Mouse (Mus musculus): ENCODE data around the gene Hmgb3. TPM values are rescaled to one million over a fixed set of nuclear protein-coding genes. Genes with fewer than 3 reads are reported as not detected.
A peak's percentile ranks its signal among the peaks of the same experiment; 100 is the strongest.
"Not testable (repeated sequence)": the region's sequence is repeated elsewhere in the genome, so short reads cannot be mapped to it uniquely, and the experiment has no call there.

Hmgb3 gene
- 570 and 611 TPM in 2 replicates for polyA plus RNA-seq (2014; fragmentation: Nextera tagmentation; extraction: Ambion mirVana)

DNA sequence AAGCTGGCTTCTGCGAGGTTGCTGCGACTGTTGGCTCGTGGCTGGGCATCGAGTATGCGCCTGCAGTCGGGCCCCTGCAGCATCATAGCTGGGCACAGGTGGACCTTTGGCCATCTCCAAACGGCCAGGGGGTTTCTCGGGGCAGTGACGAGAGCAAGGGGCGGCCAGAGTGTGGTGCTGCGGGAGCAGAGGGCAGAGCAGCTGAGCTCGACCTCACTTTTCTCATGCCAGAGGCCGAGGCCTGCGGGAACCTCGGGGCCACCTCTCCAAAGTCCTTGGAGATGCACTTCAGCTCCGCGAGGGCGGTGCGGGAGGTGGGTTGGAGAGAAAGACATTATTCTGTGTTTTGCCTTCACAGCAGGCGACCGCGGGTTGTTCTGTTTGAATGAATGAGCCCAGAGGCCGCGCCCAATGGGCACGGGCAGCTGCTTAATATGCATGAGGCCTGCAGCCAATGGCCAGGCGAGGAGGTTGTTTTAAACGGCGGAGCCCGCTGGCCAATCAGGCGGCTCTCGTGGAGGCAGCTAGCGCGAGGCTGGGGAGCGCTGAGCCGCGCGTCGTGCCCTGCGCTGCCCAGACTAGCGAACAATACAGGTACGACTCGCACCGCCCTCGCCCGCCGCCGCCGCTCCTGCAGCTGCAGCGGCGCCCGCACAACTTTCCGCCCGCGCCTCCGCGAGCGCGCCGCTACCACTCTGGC is at the start of gene Hmgb3:
Hmgb3 (plus strand) TSS at position 504 of the 700 bp plus-strand sequence.
- Histone ChIP-seq H3K9ac (replicated peaks; ENCODE audit: low read length) (peak within 1 kb of the TSS; percentile 95), H3K9me3 (replicated peaks; ENCODE audit: control insufficient read depth, low read length) (no peaks in the 10 kb centered on the region), H3K4me1 (ENCODE audit: control insufficient read depth, insufficient read depth, low read length) (no peaks in the 10 kb centered on the region), H3K36me3 (replicated peaks; ENCODE audit: control insufficient read depth, insufficient read depth, low read depth, low read length) (no peaks in the 10 kb centered on the region), H3K27me3 (ENCODE audit: control insufficient read depth, insufficient read depth, low read length) (no peaks in the 10 kb centered on the region), H3K4me3 (ENCODE audit: low read depth, low read length) (peak within 1 kb of the TSS; percentile 71), H3K4me2 (ENCODE audit: low read depth, low read length) (peak within 1 kb of the TSS; percentile 42), H3K27ac (replicated peaks; ENCODE audit: low read depth, low read length) (peak within 1 kb of the TSS; percentile 97)
- whole genome bisulfite sequencing = 15% methylated on average over 34 of the region's 59 CpGs
- ATAC-seq (replicated peaks; ENCODE audit: insufficient number of reproducible peaks, low FRiP score, low TSS enrichment, low read depth) = peak; percentile 98
- DNase-seq (ENCODE audit: low spot score) = peak; percentile 90

DNA sequence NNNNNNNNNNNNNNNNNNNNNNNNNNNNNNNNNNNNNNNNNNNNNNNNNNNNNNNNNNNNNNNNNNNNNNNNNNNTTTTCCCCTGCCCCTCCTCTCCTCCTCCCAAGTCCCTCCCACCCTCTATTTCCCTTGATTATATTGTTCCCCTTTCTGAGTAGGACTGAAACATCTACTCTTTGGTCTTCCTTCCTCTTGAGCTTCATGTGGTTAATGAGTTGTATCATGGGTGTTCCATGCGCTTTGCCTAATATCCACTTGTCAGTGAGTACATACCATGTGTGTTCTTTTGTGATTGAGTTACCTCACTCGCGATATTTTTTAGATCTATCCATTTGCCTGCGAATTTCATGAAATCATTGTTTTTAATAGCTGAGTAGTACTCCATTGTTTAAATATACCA is 49.1 kb upstream of the Hmgb3 start:
- H3K4me1 ChIP-seq (ENCODE audit: control insufficient read depth, insufficient read depth, low read length); ATAC-seq (replicated peaks; ENCODE audit: insufficient number of reproducible peaks, low FRiP score, low TSS enrichment, low read depth); H3K4me3 ChIP-seq (ENCODE audit: low read depth, low read length); H3K27me3 ChIP-seq (ENCODE audit: control insufficient read depth, insufficient read depth, low read length); DNase-seq (ENCODE audit: low spot score); H3K36me3 ChIP-seq (replicated peaks; ENCODE audit: control insufficient read depth, insufficient read depth, low read depth, low read length); H3K27ac ChIP-seq (replicated peaks; ENCODE audit: low read depth, low read length); H3K9ac ChIP-seq (replicated peaks; ENCODE audit: low read length); H3K4me2 ChIP-seq (ENCODE audit: low read depth, low read length); H3K9me3 ChIP-seq (replicated peaks; ENCODE audit: control insufficient read depth, low read length): not testable (repeated sequence)
- WGBS = 92% methylated on average over 4 of the region's 4 CpGs

DNA sequence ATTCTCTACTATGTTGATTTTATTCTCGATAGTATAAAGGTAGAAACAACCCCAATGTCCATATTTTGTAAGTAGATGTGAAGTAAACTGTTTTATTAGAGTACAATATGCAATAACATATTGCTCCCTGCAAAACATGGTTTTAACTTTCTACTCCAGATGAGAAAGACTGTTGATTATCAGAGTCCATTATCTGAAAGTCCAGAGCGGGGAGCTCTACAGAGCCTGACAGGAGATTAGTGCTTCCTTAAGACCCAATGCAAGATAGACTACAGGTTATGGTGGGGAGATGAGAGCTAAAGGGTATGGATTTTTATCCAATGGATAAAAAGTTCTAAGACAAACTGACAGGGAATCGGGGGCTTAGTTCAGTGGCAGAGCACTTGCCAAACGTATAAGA is 36.5 kb upstream of the Hmgb3 start:
- H3K4me2 ChIP-seq (ENCODE audit: low read depth, low read length) = no peak overlapping the region
- DNase-seq (ENCODE audit: low spot score) = no peak
- no peaks in the 10 kb centered on the region for H3K27me3 ChIP-seq (ENCODE audit: control insufficient read depth, insufficient read depth, low read length)
- no peaks in the 10 kb centered on the region for H3K9me3 ChIP-seq (replicated peaks; ENCODE audit: control insufficient read depth, low read length)
- H3K4me3 ChIP-seq (ENCODE audit: low read depth, low read length) = no peak overlapping the region
- H3K9ac ChIP-seq (replicated peaks; ENCODE audit: low read length) = no peak overlapping the region
- ATAC-seq (replicated peaks; ENCODE audit: insufficient number of reproducible peaks, low FRiP score, low TSS enrichment, low read depth) = no peak
- H3K36me3 ChIP-seq (replicated peaks; ENCODE audit: control insufficient read depth, insufficient read depth, low read depth, low read length) = no peaks in the 10 kb centered on the region
- 81% methylated on average over 4 of the region's 4 CpGs for WGBS
- H3K27ac ChIP-seq (replicated peaks; ENCODE audit: low read depth, low read length) = no peak overlapping the region
- no peaks in the 10 kb centered on the region for H3K4me1 ChIP-seq (ENCODE audit: control insufficient read depth, insufficient read depth, low read length)

DNA sequence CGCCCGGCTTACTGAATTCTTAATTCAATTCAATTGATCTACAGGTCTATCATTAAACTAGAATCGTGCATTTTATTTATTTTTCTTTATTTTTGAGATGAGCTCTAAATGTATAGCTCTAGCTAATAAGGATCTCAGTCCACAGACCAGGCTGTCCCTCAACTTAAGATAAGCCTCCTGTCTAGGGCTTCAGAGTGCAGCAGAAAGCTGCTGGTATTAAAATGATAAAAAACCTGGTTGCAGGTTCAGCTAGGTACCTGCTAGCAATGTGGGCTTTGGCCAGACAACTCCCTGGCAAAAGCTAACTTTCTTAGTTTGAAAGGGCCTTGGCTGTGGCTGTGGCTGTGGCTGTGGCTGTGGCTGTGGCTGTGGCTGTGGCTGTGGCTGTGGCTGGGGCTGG is 32.8 kb upstream of the Hmgb3 start:
- Histone ChIP-seq H3K9ac (replicated peaks; ENCODE audit: low read length) (no peak overlapping the region), H3K36me3 (replicated peaks; ENCODE audit: control insufficient read depth, insufficient read depth, low read depth, low read length) (no peaks in the 10 kb centered on the region), H3K4me3 (ENCODE audit: low read depth, low read length) (no peak overlapping the region), H3K9me3 (replicated peaks; ENCODE audit: control insufficient read depth, low read length) (no peaks in the 10 kb centered on the region), H3K27ac (replicated peaks; ENCODE audit: low read depth, low read length) (no peak overlapping the region), H3K27me3 (ENCODE audit: control insufficient read depth, insufficient read depth, low read length) (no peaks in the 10 kb centered on the region), H3K4me1 (ENCODE audit: control insufficient read depth, insufficient read depth, low read length) (no peaks in the 10 kb centered on the region), H3K4me2 (ENCODE audit: low read depth, low read length) (no peak overlapping the region)
- ATAC-seq (replicated peaks; ENCODE audit: insufficient number of reproducible peaks, low FRiP score, low TSS enrichment, low read depth) (no peak), DNase-seq (ENCODE audit: low spot score) (no peak)
- WGBS = 92% methylated on average over 3 of the region's 3 CpGs

DNA sequence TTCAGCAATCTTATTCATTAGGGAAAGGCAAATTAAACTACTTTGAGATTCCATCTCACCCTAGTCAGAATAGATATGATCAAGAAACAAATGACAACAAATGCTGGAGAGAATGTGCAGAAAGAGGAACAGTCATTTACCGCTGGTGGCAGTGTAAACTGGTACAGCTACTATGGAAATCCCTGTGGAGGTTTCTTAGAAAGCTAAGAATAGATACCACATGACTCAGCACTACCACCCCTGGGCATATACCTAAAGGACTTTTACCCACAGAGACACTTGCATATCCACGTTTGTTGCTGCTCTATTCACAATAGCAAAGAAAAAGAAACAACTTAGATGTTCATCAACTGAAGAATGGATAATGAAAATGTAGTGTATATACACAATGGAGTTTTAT is 31.4 kb upstream of the Hmgb3 start:
- 70% methylated on average over 2 of the region's 2 CpGs for WGBS
- H3K36me3 ChIP-seq (replicated peaks; ENCODE audit: control insufficient read depth, insufficient read depth, low read depth, low read length) = no peaks in the 10 kb centered on the region
- H3K9me3 ChIP-seq (replicated peaks; ENCODE audit: control insufficient read depth, low read length) = no peaks in the 10 kb centered on the region
- H3K4me3 ChIP-seq (ENCODE audit: low read depth, low read length) = no peak overlapping the region
- DNase-seq (ENCODE audit: low spot score) (no peak), ATAC-seq (replicated peaks; ENCODE audit: insufficient number of reproducible peaks, low FRiP score, low TSS enrichment, low read depth) (no peak)
- no peak overlapping the region for H3K9ac ChIP-seq (replicated peaks; ENCODE audit: low read length)
- no peak overlapping the region for H3K4me2 ChIP-seq (ENCODE audit: low read depth, low read length)
- H3K27me3 ChIP-seq (ENCODE audit: control insufficient read depth, insufficient read depth, low read length) = no peaks in the 10 kb centered on the region
- H3K27ac ChIP-seq (replicated peaks; ENCODE audit: low read depth, low read length) = no peak overlapping the region
- H3K4me1 ChIP-seq (ENCODE audit: control insufficient read depth, insufficient read depth, low read length) = no peaks in the 10 kb centered on the region

DNA sequence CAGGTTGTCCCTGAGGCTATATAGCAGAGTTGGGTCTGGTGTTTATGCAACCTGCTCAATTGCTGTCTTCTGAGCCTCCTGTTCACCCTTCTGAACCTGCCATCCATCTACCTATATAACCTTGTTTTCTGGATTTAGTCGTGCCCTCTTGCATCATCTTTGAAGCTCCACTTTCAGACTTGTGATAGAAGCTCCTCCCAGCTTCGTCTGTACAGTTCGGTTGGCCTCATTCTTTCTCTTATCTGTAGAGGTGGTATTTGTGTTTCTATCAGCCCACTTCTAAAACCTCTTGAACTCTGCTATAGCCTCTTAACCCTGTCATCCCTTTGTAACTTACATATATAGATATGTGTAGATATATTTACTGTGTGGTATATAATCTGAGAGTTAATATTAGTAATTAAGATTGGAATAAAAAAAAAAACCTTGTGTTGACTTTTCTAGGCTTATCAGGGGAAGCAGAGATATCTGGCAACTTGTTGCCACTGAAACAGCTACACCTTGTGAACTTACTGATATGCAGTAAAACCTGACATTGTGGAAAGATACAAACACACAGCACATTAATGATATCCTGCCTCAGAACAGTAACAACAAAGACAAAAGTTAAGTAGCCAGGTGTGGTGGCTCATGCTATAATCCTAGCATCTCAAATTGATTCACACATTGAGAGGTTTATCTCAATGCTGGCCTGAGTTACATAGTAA is 30.0 kb upstream of the Hmgb3 start:
- Histone ChIP-seq H3K9ac (replicated peaks; ENCODE audit: low read length) (no peak overlapping the region), H3K27ac (replicated peaks; ENCODE audit: low read depth, low read length) (no peak overlapping the region), H3K36me3 (replicated peaks; ENCODE audit: control insufficient read depth, insufficient read depth, low read depth, low read length) (no peaks in the 10 kb centered on the region), H3K4me2 (ENCODE audit: low read depth, low read length) (no peak overlapping the region), H3K4me1 (ENCODE audit: control insufficient read depth, insufficient read depth, low read length) (no peaks in the 10 kb centered on the region), H3K27me3 (ENCODE audit: control insufficient read depth, insufficient read depth, low read length) (no peaks in the 10 kb centered on the region), H3K9me3 (replicated peaks; ENCODE audit: control insufficient read depth, low read length) (no peaks in the 10 kb centered on the region), H3K4me3 (ENCODE audit: low read depth, low read length) (no peak overlapping the region)
- DNase-seq (ENCODE audit: low spot score) (no peak), ATAC-seq (replicated peaks; ENCODE audit: insufficient number of reproducible peaks, low FRiP score, low TSS enrichment, low read depth) (no peak)
- WGBS = 75% methylated on average over 3 of the region's 3 CpGs

DNA sequence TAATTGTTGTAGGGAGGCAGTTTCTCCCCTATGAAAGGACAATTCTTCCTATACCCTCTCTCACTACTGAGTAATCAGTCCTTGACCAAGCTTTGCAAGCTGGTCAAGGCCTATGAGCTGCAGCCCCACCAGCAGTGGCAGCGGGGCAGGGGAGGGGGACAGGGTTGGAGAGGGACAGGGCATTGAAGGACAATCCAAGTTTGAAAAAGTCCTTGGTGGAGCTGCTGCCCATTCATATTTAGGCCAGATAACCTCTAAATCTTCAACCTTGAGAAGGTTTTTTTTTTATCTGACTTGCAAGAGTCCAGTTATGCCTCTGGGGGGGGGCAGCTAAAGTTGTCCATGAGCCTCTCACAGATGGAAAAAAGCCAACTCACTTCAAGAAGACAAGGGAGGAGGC is 28.3 kb upstream of the Hmgb3 start:
- Histone ChIP-seq H3K27ac (replicated peaks; ENCODE audit: low read depth, low read length) (no peak overlapping the region), H3K9ac (replicated peaks; ENCODE audit: low read length) (no peak overlapping the region), H3K27me3 (ENCODE audit: control insufficient read depth, insufficient read depth, low read length) (no peaks in the 10 kb centered on the region), H3K4me2 (ENCODE audit: low read depth, low read length) (no peak overlapping the region), H3K4me3 (ENCODE audit: low read depth, low read length) (no peak overlapping the region), H3K36me3 (replicated peaks; ENCODE audit: control insufficient read depth, insufficient read depth, low read depth, low read length) (no peaks in the 10 kb centered on the region), H3K9me3 (replicated peaks; ENCODE audit: control insufficient read depth, low read length) (no peaks in the 10 kb centered on the region), H3K4me1 (ENCODE audit: control insufficient read depth, insufficient read depth, low read length) (no peaks in the 10 kb centered on the region)
- WGBS = 82% methylated on average over 1 of the region's 1 CpGs
- DNase-seq (ENCODE audit: low spot score) = no peak
- ATAC-seq (replicated peaks; ENCODE audit: insufficient number of reproducible peaks, low FRiP score, low TSS enrichment, low read depth) = no peak

DNA sequence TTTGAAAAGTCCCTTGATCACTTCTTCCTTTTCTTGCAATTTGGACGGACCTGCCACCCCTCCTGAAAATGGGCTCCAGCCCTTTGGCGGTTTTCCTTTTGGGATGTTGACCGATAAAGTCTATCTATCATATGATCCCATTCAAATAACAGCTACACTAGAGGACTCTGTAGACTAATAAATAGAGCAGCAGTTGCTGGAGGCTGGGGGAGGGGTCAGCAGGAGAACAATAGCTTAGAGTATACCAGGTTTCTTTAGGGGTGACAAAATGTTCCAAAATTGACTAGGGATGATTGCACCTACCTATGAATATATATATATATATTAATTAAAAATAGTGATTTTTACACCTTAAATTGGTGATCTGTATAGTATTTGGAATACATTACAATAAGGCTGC is 27.6 kb upstream of the Hmgb3 start:
- H3K27me3 ChIP-seq (ENCODE audit: control insufficient read depth, insufficient read depth, low read length) = no peaks in the 10 kb centered on the region
- H3K4me3 ChIP-seq (ENCODE audit: low read depth, low read length) = no peak overlapping the region
- no peak overlapping the region for H3K27ac ChIP-seq (replicated peaks; ENCODE audit: low read depth, low read length)
- no peaks in the 10 kb centered on the region for H3K4me1 ChIP-seq (ENCODE audit: control insufficient read depth, insufficient read depth, low read length)
- 65% methylated on average over 3 of the region's 3 CpGs for WGBS
- H3K9me3 ChIP-seq (replicated peaks; ENCODE audit: control insufficient read depth, low read length) = no peaks in the 10 kb centered on the region
- no peak overlapping the region for H3K9ac ChIP-seq (replicated peaks; ENCODE audit: low read length)
- DNase-seq (ENCODE audit: low spot score) (no peak), ATAC-seq (replicated peaks; ENCODE audit: insufficient number of reproducible peaks, low FRiP score, low TSS enrichment, low read depth) (no peak)
- H3K36me3 ChIP-seq (replicated peaks; ENCODE audit: control insufficient read depth, insufficient read depth, low read depth, low read length) = no peaks in the 10 kb centered on the region
- no peak overlapping the region for H3K4me2 ChIP-seq (ENCODE audit: low read depth, low read length)
